Mouse (Mus musculus) c-Kit-negative CD71-positive TER-119-positive erythroid progenitor cells, embryonic 14.5 days (primary cell): ENCODE results near the gene Glipr1l3.
"Not testable (repeated sequence)": the region's sequence is repeated elsewhere in the genome, so short reads cannot be mapped to it uniquely, and the experiment has no call there.

Source experiments
- DNase-seq: peaks from one replicate; pipeline ENCODE4 v3.0.0-alpha.2; 2013; ENCODE audit warnings: low read depth, low spot score

Gene Glipr1l3

DNA sequence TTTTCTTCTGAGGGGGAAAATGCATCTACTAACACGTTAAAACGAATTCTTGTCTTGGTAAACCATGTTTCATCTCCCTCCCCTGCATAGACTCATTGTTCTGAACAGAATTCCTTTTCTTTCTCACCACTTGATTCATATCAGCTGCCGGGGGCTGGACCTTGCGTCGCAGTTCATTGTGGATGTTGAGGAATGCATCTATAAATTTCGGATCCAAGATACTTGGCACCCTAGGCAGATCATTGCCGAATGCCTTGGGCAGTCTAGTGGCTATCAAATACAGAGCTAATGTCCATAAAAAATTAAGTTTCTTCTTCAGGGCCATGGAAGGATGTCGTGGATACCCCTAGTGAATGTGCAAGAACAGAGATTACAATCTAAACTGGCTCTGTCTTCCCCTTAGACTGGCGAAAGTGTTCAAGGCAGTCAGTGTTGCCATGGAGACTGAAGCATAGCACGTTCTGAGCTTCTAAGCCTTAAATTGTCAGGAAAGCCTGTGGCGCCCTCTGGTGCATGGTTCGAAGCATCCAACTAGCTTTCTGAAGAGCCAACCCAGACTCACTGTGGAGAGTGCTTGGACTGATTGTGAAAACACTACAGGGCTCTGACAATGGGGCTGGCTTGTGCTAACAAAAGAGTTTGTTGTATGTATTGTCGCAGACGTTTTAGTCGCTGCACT, at the start of gene Glipr1l3:
Gene Glipr1l3, minus strand, starts transcription at position 446 of the 679 bp plus-strand sequence.
- DNase-seq, result not testable (repeated sequence)

DNA sequence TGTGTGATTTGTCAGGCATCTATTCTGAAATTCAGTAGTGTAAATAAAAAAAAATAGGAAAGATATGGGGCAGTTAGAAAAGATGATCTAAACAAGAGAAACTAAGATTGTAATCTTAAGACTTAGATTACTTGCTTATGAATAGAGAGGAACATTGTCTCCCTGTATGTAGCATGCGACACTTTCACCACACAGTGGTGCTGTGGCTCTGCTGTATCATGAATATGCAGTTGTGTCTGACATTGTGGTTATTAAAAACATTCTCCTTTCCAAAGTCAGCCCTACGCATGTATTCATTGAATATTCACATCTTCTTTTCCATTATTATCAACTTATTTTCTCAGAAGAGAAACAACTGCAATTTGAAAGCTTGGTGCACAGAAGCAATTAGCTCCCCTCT, 43.3 kb upstream of the Glipr1l3 start:
- no peak for DNase-seq

DNA sequence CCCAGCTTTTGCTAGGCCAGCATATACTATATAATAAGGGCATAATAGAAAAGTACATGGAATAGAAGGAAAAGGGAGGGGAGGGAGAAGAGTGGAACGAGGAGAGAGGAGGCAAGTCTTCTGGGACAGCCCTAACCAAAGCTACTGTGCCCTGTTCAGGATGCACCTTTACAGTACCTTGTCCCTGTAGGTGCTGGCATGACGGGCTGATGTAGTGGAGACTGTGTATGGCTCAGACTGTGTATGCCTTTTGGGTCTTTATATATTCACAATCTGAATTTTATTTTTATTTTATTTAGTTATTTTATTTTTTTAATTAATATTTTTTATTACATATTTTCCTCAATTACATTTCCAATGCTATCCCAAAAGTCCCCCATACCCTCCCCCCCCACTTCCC, 33.8 kb upstream of the Glipr1l3 start:
- not testable (repeated sequence) for DNase-seq

DNA sequence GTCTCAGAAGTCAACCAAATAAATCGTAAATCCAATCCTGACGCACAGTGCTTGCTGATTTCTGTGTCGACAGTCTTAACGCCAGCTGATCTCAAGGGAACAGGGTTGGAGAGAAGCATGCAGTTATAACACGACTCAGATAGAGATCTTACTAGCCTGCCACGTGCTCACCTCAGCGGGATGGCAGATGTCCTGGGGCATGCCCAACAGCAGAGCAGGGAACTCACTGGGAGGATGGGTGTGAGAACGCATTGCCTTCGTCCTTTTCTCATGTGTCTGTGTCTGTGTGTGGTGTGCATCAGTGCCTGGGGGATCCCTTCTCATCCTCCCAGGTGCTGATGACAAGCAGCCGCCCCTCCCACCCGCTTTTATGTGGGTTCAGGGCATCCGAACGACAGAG, 16.9 kb upstream of the Glipr1l3 start:
- not testable (repeated sequence) for DNase-seq

DNA sequence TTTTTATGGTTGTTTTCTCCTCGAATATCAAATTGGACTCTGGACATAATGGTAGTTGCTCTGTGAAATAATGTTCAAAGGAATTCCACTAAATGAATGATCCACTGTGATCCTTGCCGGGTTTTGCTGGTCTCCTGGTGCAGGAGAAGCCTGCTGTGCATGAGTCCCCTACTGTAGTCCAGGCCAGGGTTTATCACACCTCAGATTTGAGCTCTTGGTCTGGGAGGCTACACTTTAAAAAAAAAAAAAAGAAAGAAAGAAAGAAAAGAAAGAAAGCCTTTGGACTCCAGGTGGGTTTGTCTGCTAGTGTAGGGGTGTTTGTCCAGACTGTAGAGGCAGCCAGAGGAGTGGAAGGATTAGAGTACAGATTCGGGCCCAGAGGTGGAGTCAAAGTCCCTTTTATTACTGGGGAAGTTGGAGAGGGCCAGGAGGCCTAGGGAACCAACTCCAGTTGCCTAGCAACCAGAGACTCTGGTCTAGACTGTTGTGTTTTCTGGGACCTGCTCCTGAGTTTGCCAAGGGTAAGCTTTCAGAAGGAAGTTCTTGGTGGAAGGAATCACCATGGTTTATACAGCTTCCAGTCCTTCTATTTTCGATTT, 3.1 kb upstream of the Glipr1l3 start, which contains the start of gene Caps2:
Gene Caps2, plus strand, starts transcription at position 454 of the 599 bp plus-strand sequence.
- DNase-seq, result no peak

DNA sequence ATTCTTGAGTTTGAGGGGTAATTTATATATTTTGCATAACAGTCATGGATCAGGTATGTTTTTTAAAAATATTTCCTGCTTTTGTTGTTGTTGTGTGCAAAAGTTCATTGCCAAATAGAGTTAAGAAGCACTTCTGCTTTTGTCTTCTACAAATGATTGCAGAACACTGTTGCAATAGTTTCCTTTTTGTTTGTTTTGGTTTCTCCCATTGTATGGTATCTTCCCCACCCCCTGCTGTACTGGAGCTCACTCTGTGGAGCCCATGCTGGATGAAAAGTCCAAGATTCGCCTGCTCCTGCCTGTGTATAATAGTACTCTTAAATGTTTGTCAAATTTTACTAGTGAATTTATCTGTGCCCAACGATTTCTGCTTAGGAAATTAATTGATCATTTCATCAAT, 20.3 kb downstream of the Glipr1l3 start:
- no peak for DNase-seq

DNA sequence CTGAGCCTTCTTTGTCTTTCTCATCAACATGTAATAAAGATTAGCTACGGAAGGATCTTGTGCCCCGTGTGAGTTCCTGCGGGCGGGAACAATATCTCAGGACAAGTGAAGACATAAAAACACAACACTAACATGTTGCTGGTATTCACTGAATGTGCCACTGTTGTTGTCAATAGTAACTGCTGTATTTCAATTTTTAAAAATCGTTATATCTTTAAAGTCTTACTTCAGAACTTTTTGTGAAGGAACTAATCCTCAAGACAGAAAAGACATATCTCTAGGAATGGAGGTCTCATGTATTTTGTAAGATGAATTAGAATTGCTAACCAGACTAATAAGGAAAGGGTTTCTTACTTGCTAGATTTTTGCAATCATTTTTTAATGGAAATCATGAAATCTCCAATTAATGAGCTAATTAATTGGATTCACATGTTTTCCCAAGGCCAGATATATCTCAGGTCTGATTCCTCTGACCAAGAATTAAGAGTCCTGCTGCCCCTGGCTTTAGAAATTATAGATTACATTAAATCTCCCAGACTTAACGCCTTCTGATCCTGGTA, 21.2 kb downstream of the Glipr1l3 start:
- DNase-seq, result no peak

DNA sequence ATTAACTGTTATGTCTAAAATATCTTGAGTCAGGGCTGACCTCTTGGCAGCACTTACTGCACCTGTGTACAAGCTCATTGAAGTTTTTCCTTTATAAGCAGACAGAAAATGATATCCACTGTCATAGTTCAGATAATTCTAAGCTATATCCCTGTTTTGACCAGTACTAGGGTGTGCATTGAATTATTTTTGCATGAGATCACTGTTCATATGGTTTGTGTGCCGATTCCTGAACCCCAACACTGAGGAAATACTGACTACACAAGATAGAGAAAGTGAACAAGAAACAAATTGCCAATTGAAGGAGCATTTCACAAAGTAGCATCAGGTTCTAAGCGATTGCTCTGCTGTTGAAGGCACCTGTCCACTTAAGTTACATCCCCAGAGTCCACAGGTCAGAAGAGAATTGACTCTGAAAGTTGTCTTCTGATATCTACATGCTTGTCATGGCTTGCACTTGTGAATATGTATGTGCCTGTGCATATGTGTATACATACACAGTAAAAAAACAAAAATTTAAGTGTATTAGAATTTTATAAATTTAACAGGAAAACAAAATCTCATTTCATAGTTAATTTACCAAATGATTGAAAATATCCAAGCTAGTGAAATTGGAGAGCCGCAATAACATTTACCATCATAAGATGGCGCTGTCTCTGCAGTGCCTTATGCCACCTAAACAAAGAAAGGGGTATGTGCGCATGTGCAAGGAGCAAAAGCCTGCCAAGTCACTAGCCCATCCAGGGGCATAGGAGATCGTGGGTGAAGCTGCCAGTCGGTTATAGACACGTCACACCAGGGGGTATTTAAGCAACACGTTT, 21.9 kb downstream of the Glipr1l3 start:
- no peak for DNase-seq

DNA sequence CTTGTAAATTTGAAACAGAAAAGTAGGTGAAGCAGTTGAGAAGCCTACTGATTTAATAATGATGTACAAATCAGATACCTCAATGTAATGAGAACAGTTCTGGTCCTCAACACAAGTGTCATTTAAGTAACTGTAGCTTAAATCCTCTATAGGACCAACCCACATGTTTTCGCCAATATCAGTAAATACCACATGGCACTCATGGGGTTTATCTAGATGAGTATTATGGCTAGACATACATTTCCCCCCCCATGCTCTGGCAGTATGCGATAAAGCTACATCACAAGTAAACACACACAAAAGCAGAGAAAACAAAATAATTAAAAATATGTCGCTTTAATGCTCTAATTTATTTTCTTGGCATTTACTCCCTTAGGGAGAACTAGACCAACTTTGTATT, 27.9 kb downstream of the Glipr1l3 start:
- DNase-seq, result no peak

DNA sequence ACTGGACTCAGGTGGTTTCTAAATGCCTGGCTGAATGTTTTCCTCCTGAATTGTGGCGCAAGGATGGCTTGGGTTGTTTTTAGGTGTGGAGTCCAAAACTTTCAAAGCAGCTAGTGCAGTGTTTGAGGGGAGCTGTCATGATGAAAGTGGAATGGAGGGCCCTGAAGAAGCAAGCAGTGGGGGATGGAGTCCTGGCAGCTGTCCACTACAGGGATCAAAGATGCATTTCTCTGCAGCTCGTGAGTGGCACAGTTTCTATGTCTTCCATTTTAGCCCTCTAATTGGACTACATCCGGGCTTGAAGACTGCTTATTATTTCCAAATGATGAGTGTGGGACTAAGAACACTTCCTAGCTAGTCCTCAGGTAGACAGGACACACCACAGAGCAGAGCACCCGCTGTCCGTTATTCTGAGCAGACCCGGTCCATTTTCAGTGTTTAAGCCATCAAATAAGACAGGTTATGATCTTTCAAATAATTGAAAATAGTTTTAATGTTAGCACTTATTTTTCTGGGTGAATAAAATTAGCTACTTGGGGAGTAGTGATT, 32.4 kb downstream of the Glipr1l3 start:
- not testable (repeated sequence) for DNase-seq

DNA sequence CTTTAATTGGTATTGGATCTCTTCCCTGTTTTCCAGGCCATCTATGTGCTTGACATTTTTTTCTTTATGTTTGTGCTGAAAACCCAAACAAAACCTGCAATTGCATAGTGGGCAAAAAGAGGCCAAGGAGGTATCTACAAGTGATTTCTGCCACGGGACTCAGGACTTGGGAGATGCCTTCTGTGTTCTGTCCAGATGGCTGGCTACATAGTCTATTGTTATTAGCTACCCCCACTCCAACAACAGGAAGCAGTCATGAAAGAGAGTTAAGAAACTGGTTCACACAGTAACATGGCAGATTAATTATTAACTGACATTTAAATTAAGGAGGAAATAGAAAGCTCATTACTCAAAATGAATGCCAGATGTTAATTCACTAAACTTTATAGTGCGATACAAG, 35.0 kb downstream of the Glipr1l3 start:
- DNase-seq, result not testable (repeated sequence)

DNA sequence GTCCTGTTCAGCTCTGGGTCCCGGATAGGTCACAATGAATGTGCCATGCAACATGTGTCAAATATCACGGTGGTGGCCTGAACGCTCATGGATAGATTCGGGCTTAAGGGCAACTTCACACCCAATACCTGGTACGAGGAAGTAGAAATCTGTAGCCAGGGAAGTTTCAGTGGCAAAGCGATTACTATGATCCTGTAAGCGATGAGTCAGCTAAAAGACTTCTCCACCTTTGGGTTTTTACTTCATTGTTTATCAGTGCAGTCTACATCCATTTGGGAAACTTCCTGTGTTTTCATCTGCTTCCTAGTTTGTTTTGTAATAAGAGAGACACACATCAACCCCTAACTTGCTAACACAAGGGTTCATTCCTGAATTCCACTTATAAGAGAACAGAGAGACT, 49.7 kb downstream of the Glipr1l3 start:
- no peak for DNase-seq

DNA sequence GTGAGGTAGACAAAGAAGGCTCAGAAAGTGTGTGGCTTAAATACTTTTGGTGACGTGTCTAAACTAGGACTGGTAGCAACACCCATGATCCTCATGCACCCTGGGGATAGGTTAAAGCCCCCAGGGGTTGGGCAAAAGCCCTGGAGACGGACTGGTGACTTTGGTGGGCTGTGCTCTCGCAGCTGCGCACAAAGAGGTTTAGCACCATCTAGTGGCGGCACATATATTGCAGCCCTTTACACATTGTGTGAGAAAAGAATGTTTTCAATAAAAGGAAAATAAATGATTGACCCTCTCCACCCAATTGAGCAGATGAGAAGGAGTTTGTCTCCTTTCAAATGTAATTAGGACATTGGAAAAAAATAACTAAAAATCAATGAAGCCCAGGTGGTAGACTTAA, 54.3 kb downstream of the Glipr1l3 start:
- not testable (repeated sequence) for DNase-seq
